Mouse (Mus musculus) ES-E14 (cell line): ENCODE measurements around the gene Inpp5d. TPM values are rescaled to one million over a fixed set of nuclear protein-coding genes. Genes with fewer than 3 reads are reported as not detected.

Source experiments
- DNase-seq: peaks from one replicate; pipeline ENCODE4 v3.0.0-alpha.2; 2013; ENCODE audit warnings: low read depth, low spot score
- H3K27ac ChIP-seq: 2 replicates; pipeline ENCODE4 v1.5.1; 2012; ENCODE audit warnings: low read depth, mild to moderate bottlenecking, low read length, moderate library complexity, mixed read lengths; ENCODE audit not compliant: poor library complexity, insufficient read depth, severe bottlenecking
- H3K36me3 ChIP-seq: 2 replicates; pipeline ENCODE4 v1.6.1; 2012; ENCODE audit warnings: mild to moderate bottlenecking, low read length, moderate library complexity, mixed read lengths; ENCODE audit not compliant: control insufficient read depth, poor library complexity, insufficient read depth, severe bottlenecking
- H3K4me1 ChIP-seq, 2 experiments: fragments of 150-350 bp in 1 of 2; sonication (generic) in 1 of 2; 2 replicates each; pipeline ENCODE4 v1.6.1; 2012; ENCODE audit warnings: low read length in 2 of 2, mild to moderate bottlenecking in 1 of 2, mixed read lengths in 1 of 2; ENCODE audit not compliant: control insufficient read depth in 2 of 2, insufficient read depth in 2 of 2, poor library complexity in 1 of 2
- H3K4me3 ChIP-seq, 2 experiments: fragments of 150-350 bp in 1 of 2; sonication (generic) in 1 of 2; 2 replicates each; pipeline ENCODE4 v1.5.1; 2012; ENCODE audit warnings: low read length in 2 of 2, low read depth in 1 of 2, mild to moderate bottlenecking in 1 of 2, mixed read lengths in 1 of 2; ENCODE audit not compliant: insufficient read depth in 1 of 2, poor library complexity in 1 of 2, severe bottlenecking in 1 of 2
- H3K9ac ChIP-seq: 2 replicates; pipeline ENCODE4 v1.6.1; 2012; ENCODE audit warnings: low read depth, mild to moderate bottlenecking, low read length, mixed read lengths; ENCODE audit not compliant: poor library complexity, insufficient read depth, severe bottlenecking
- H3K9me3 ChIP-seq: fragments of 150-350 bp; sonication (generic); 2 replicates; pipeline ENCODE4 v1.6.1; 2012; ENCODE audit warnings: low read depth, mild to moderate bottlenecking, low read length; ENCODE audit not compliant: control insufficient read depth, insufficient read depth
- CHD2 ChIP-seq: IDR thresholded peaks from 2 replicates; pipeline ENCODE4 v1.6.1; 2014; ENCODE audit warnings: mild to moderate bottlenecking, low read depth, low read length, inconsistent platforms
- HCFC1 ChIP-seq: IDR thresholded peaks from 2 replicates; pipeline ENCODE4 v1.6.1; 2012; ENCODE audit warnings: low read length, inconsistent platforms, borderline replicate concordance; ENCODE audit not compliant: insufficient read depth
- MAFK ChIP-seq: IDR thresholded peaks from 2 replicates; pipeline ENCODE4 v1.6.1; 2014; ENCODE audit warnings: mild to moderate bottlenecking, low read depth, low read length, inconsistent platforms; ENCODE audit not compliant: insufficient read depth
- ZC3H11A ChIP-seq: IDR thresholded peaks from 2 replicates; pipeline ENCODE4 v1.6.1; 2012; ENCODE audit warnings: low read depth, mild to moderate bottlenecking, inconsistent platforms, low read length, borderline replicate concordance
- ZNF384 ChIP-seq: IDR thresholded peaks from 2 replicates; pipeline ENCODE4 v1.6.1; 2012; ENCODE audit warnings: low read depth, low read length, inconsistent platforms
- in situ Hi-C, 2 experiments: fragments of 600-800 bp; cut with MboI; formaldehyde crosslinking; loops; one replicate each; pipeline ENCODE4 v1.15.1; 2025; ENCODE audit warnings: low sequenced_read_pairs in 2 of 2, inconsistent platforms in 1 of 2; ENCODE audit not compliant: unreplicated experiment in 2 of 2
- total RNA-seq: library from RNA; depleted of rRNA; stranded (reverse); fragments of 300-350 nt; gene quantifications from 2 replicates; pipeline ENCODE4 v1.2.3, GENCODE M21; 2012; rRNA removed

The Inpp5d gene
- 39.5 and 52.4 TPM in 2 replicates for total RNA-seq

DNA sequence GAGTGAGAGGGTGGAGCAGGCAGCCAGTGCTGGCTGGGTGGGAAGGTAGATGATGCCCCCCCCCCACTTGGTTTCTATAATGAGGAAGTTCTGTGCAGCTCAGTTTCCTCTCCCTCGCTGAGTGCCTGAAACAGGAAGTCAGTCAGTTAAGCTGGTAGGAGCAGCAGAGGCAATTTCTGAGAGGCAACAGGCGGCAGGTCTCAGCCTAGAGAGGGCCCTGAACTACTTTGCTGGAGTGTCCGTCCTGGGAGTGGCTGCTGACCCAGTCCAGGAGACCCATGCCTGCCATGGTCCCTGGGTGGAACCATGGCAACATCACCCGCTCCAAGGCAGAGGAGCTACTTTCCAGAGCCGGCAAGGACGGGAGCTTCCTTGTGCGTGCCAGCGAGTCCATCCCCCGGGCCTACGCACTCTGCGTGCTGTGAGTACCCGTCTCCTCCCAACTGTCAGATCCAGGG is at the start of gene Inpp5d:
Inpp5d (plus strand) TSS at position 102 of the 458 bp plus-strand sequence.
- TF ChIP-seq CHD2 (no peak), HCFC1 (no peak), ZC3H11A (no peak), MAFK (no peak), ZNF384 (no peak)
- Histone ChIP-seq H3K36me3 (no peaks in the 10 kb centered on the region), H3K4me1 (no peaks in the 10 kb centered on the region), H3K4me3 (no peak within 1 kb of the TSS), H3K9ac (no peak within 1 kb of the TSS), H3K9me3 (no peaks in the 10 kb centered on the region), H3K27ac (no peak within 1 kb of the TSS)
- in situ Hi-C loops = no loop called here
- no peak for DNase-seq

- H3K4me3 ChIP-seq = no peak overlapping the region
- no peaks in the 10 kb centered on the region for H3K4me1 ChIP-seq
- H3K27ac ChIP-seq = no peak overlapping the region
- H3K36me3 ChIP-seq = no peaks in the 10 kb centered on the region
- no peaks in the 10 kb centered on the region for H3K9me3 ChIP-seq
- no peak for DNase-seq
- H3K9ac ChIP-seq = no peak overlapping the region
- TF ChIP-seq MAFK = no peak
- TF ChIP-seq ZC3H11A = no peak
- no peak for TF ChIP-seq ZNF384
- TF ChIP-seq HCFC1 = no peak
- TF ChIP-seq CHD2 = no peak
- in situ Hi-C loops = no loop called here
Measured at GRCm38 (mm10) chr1:87573261-87573660, 46.9 kb upstream of the Inpp5d start.

DNA sequence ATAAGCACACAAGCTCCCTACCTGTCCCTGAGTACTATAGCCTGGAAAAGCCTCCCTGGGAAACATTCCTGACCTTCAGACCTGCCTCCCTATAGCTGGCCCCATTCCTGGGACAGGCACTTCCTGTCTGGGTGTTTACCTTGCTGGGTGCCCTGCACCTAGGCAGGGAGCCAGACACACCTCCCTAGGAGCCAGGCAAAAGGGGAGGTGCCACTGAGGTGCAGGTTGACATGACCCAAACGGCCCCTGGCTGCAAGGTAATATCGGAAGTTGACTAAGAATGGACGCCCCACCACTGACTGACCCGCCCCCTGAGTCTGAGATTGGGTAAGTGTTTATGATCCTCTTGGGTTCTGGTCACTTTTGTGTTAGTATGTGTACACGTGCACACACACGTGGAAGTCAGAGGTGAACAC is 46.3 kb upstream of the Inpp5d start, which contains the start of gene Ngef:
Ngef (minus strand) TSS at position 71 of the 416 bp plus-strand sequence.
- DNase-seq = no peak
- Histone ChIP-seq H3K27ac (no peak within 1 kb of the TSS), H3K36me3 (no peaks in the 10 kb centered on the region), H3K9me3 (no peaks in the 10 kb centered on the region), H3K4me1 (no peaks in the 10 kb centered on the region), H3K9ac (no peak within 1 kb of the TSS), H3K4me3 (no peak within 1 kb of the TSS)
- TF ChIP-seq ZC3H11A = no peak
- in situ Hi-C loops = no loop called here

DNA sequence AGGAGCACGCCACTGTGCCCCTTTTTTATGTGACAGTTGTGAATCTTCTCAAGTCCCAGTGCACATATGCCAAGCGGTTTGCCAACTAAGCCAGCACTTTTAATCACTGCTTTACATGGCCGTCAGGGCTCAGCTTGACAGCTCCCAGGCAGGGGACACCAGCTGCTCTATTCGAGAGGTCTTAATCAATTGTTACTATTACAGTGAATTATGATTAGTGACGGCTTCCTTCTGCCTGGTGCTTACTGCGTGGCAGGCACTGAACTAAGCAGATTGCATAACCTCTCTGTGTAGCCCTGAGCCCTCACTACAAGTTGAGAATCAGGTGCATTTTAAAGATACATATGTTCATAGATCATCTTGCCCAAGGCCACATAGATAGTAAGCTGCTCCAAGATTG is 45.8 kb upstream of the Inpp5d start:
- H3K9me3 ChIP-seq = no peaks in the 10 kb centered on the region
- H3K4me3 ChIP-seq = no peak overlapping the region
- no peak overlapping the region for H3K27ac ChIP-seq
- H3K9ac ChIP-seq = no peak overlapping the region
- no peaks in the 10 kb centered on the region for H3K36me3 ChIP-seq
- no peak for DNase-seq
- in situ Hi-C loops = no loop called here
- no peaks in the 10 kb centered on the region for H3K4me1 ChIP-seq
- TF ChIP-seq ZC3H11A (no peak), ZNF384 (no peak), HCFC1 (no peak), MAFK (no peak), CHD2 (no peak)

- H3K4me3 ChIP-seq = no peak overlapping the region
- no peak for TF ChIP-seq ZNF384
- TF ChIP-seq ZC3H11A = no peak
- no peak for TF ChIP-seq MAFK
- no peak for TF ChIP-seq HCFC1
- no peak for TF ChIP-seq CHD2
- no peak overlapping the region for H3K27ac ChIP-seq
- H3K9ac ChIP-seq = no peak overlapping the region
- DNase-seq = no peak
- in situ Hi-C loops = no loop called here
- H3K9me3 ChIP-seq = no peaks in the 10 kb centered on the region
- H3K36me3 ChIP-seq = no peaks in the 10 kb centered on the region
- H3K4me1 ChIP-seq = no peaks in the 10 kb centered on the region
Measured at GRCm38 (mm10) chr1:87574785-87575184, 45.3 kb upstream of the Inpp5d start.
